Mouse (Mus musculus): ENCODE data around the gene Pla2g6.

The Pla2g6 gene

GRCm38 (mm10) chr15:79242574-79243233 lies 85.5 kb downstream of the Pla2g6 start:
- no peak for DNase-seq (ENCODE audit: low read depth, low spot score)

DNA sequence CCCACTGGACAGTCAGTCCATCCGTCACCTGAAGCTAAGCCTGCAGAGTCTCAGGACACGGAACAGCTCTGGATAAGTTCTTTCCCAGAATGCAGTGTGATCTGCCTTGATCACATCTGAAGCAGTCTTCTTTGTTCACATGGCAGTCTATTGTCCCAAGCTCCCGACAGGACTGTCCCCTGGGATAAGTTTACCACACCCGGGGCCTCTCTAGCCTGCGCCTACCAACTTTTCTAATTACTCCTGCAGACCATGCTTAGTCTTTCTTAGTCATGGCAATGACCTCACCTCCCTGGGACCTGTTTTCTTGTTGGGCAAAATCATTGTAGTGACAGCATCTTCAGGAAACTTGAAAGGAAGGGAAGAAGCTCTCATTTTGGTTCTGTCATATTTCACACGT lies 90.2 kb downstream of the Pla2g6 start:
- no peak for DNase-seq (ENCODE audit: low read depth, low spot score)

All from c-Kit-negative CD71-positive TER-119-positive erythroid progenitor cells, embryonic 14.5 days (primary cell).